8 mouse cellular contexts compared by ENCODE assay signal in the genomic region with DNA sequence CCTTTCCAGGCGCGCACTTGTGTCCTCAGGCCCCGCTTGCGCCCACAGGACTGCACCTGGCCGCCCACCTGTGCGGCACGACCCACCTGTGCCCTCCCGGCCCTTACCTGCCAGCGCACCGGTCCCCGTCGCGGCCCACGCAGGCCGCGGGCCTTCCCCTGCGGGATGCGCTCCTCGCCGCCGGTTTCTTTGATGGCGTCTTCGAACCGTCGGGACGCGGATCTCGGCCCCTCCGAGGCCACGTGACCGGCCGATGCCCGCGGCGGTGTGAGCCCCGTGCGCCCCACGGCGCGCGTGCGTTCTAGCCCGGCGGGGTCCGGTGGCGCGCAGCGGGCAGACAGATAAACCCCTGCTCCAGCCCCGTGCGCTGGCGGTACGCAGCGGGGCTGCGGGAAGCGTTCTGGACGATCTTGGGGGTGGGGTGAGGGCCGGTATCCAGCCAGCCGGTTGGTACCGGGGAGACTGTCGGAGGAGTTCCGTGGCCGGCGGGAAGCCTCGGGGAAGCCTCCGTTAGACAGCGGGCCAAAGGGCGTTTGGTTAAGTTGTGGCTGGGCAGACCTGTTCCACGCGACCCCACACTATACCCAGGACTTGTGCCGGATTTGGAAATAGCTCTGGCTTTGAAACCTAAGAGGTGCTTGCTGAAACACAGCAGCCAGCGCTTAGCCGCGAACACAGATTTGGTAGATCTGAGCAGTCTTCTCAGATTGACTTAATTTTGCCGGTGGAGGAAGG. TPM values are rescaled to one million over a fixed set of nuclear protein-coding genes. Genes with fewer than 3 reads are reported as not detected.
DNase-seq lines count a peak whose midpoint lies in the region; ATAC-seq and TF ChIP-seq lines count a peak whose summit lies in the region.

A gene (minus strand): TSS at position 647 of the 735 bp plus-strand sequence.

- peak within 1 kb of the TSS; percentile 79 for H3K27ac ChIP-seq in ES-E14 (ENCODE audit: insufficient read depth, low read depth, low read length, poor library complexity, severe bottlenecking)
- peak within 1 kb of the TSS; percentile 53; the same call in 1 of the 2 replicates for H3K27ac ChIP-seq in embryonic fibroblast, embryonic 13.5 days (ENCODE audit: insufficient read depth, low read length)
- peak within 1 kb of the TSS; percentile 95 for H3K27ac ChIP-seq in heart, embryonic 16.5 days (ENCODE audit: low read length)

- H3K27me3 ChIP-seq in heart, embryonic 16.5 days (ENCODE audit: control insufficient read depth, insufficient read depth, low read length) = no peaks in the 10 kb centered on the region

- TF ChIP-seq CTCF in embryonic fibroblast, embryonic 13.5 days (IDR thresholded peaks at IDR 0.05; ENCODE audit: borderline replicate concordance, insufficient read depth, low read length) = no peak
- no peak for TF ChIP-seq CTCF in lung, adult 2 months (IDR thresholded peaks at IDR 0.05; ENCODE audit: insufficient read depth, low read length)

- no peaks in the 10 kb centered on the region for H3K36me3 ChIP-seq in ES-E14 (ENCODE audit: control insufficient read depth, insufficient read depth, low read length, poor library complexity, severe bottlenecking)
- H3K36me3 ChIP-seq in heart, embryonic 16.5 days (ENCODE audit: control insufficient read depth, insufficient read depth) = no peaks in the 10 kb centered on the region

- peaks cover 0 to 3% of the 10 kb centered on the region in 2 experiments; a peak in 1 of 4 replicates for H3K4me1 ChIP-seq in ES-E14 (ENCODE audit: control insufficient read depth in 2 of 2, insufficient read depth in 2 of 2, low read length in 2 of 2, poor library complexity in 1 of 2)
- peaks cover 6% of the 10 kb centered on the region for H3K4me1 ChIP-seq in embryonic fibroblast, embryonic 13.5 days (ENCODE audit: control insufficient read depth, insufficient read depth, low read length)
- peaks cover 33% of the 10 kb centered on the region for H3K4me1 ChIP-seq in heart, embryonic 16.5 days (ENCODE audit: control insufficient read depth, insufficient read depth, low read length)
- peaks cover 9% of the 10 kb centered on the region; the same call in 1 of the 2 replicates for H3K4me1 ChIP-seq in lung, adult 2 months (ENCODE audit: control insufficient read depth, insufficient read depth, low read length)

- ATAC-seq in heart, embryonic 16.5 days (replicated peaks; ENCODE audit: extremely low read depth, insufficient read depth, low FRiP score) = peak; percentile 23

- H3K9me3 ChIP-seq in ES-E14 (ENCODE audit: control insufficient read depth, insufficient read depth, low read depth, low read length) = no peaks in the 10 kb centered on the region
- H3K9me3 ChIP-seq in heart, embryonic 16.5 days (replicated peaks; ENCODE audit: control insufficient read depth, low read length) = no peaks in the 10 kb centered on the region

- H3K9ac ChIP-seq in ES-E14 (ENCODE audit: insufficient read depth, low read depth, low read length, poor library complexity, severe bottlenecking) = peak within 1 kb of the TSS; percentile 87
- H3K9ac ChIP-seq in heart, embryonic 16.5 days (ENCODE audit: low read length) = peak within 1 kb of the TSS; percentile 93

- in situ Hi-C loops in ES-E14 (cut with MboI; ENCODE audit: low sequenced_read_pairs in 2 of 2, unreplicated experiment in 2 of 2) = no loop called here

- peak within 1 kb of the TSS; percentile 99 for H3K4me2 ChIP-seq in heart, embryonic 16.5 days (ENCODE audit: low read depth, low read length)

- peak within 1 kb of the TSS; percentile 91 to 96 for H3K4me3 ChIP-seq in ES-E14 (ENCODE audit: insufficient read depth in 1 of 2, low read depth in 1 of 2, low read length in 2 of 2, poor library complexity in 1 of 2, severe bottlenecking in 1 of 2)
- peak within 1 kb of the TSS; percentile 69 for H3K4me3 ChIP-seq in embryonic fibroblast, embryonic 13.5 days (ENCODE audit: insufficient read depth, low read length)
- peak within 1 kb of the TSS; percentile 95 for H3K4me3 ChIP-seq in heart, embryonic 16.5 days (ENCODE audit: low read length)
- peak within 1 kb of the TSS; percentile 73 for H3K4me3 ChIP-seq in lung, adult 2 months (replicated peaks; ENCODE audit: extremely low read depth, low read depth, low read length)

- no peak for DNase-seq in ES-E14 (ENCODE audit: low read depth, low spot score)
- DNase-seq in adrenal gland, postnatal 36 days = peak; percentile 59 to 74
- peak; percentile 63 for DNase-seq in kidney, postnatal 10 days
- peak; percentile 59 for DNase-seq in lung, adult 2 months
- DNase-seq in retina, postnatal 1 day = peak; percentile 73
- no peak for DNase-seq in natural killer cell, adult 2 months (ENCODE audit: low spot score in 2 of 2)

- TF ChIP-seq POLR2A in embryonic fibroblast, embryonic 13.5 days (IDR thresholded peaks at IDR 0.05; ENCODE audit: low read depth, low read length) = no peak
- TF ChIP-seq POLR2A in lung, adult 2 months (IDR thresholded peaks at IDR 0.05; ENCODE audit: borderline replicate concordance, extremely low read depth, low read depth, low read length) = no peak

- WGBS in heart, embryonic 16.5 days = under 1% methylated on average over 71 of the region's 74 CpGs
- under 1% methylated on average over 74 of the region's 74 CpGs for WGBS in lung, adult 2 months

TF ChIP-seq in ES-E14, 5 proteins besides CTCF, POLR2A, EP300 and RAD21:
- TF ChIP-seq MAFK (IDR thresholded peaks at IDR 0.05; ENCODE audit: insufficient read depth, low read depth, low read length) = no peak
- TF ChIP-seq CHD2 (IDR thresholded peaks at IDR 0.05; ENCODE audit: low read depth, low read length) = no peak
- no peak for TF ChIP-seq ZNF384 (IDR thresholded peaks at IDR 0.05; ENCODE audit: low read depth, low read length)
- TF ChIP-seq ZC3H11A (IDR thresholded peaks at IDR 0.05; ENCODE audit: borderline replicate concordance, low read depth, low read length) = no peak
- TF ChIP-seq HCFC1 (IDR thresholded peaks at IDR 0.05; ENCODE audit: borderline replicate concordance, insufficient read depth, low read length) = no peak

RNA-seq across cellular contexts. Expression of the gene that starts here (rescaled TPM):
- total RNA-seq in ES-E14 (2012; rRNA removed) = 3.3 and 5.8 TPM in 2 replicates
- 1 to 10 TPM; 3.0 to 5.5 TPM for total RNA-seq in adrenal gland, postnatal 36 days (2021)
- polyA plus RNA-seq in embryonic fibroblast, embryonic 13.5 days (2011; ENCODE audit: insufficient read length, low read depth, missing spikeins) = 1.7 and 2.0 TPM in 2 replicates
- 2.9 and 3.3 TPM in 2 replicates for polyA plus RNA-seq in heart, embryonic 16.5 days (2015; fragmentation: Nextera tagmentation; extraction: Ambion mirVana)
- polyA plus RNA-seq in lung, adult 2 months (2012; rRNA removed) = 6.2 and 8.1 TPM in 2 replicates

Comparison
In these comparisons a context has a peak if more than half of its experiments do, and no peak if none do; other contexts are left out.
1. DNase-seq: peak in adrenal gland, postnatal 36 days (2 of 2), kidney, postnatal 10 days (single experiment), lung, adult 2 months (single experiment) and retina, postnatal 1 day (single experiment); none in ES-E14 (single experiment) and natural killer cell, adult 2 months (0 of 2).
2. Peak in every context shown above with its lines, with median percentiles within 50 percentile points of each other: H3K27ac ChIP-seq and H3K4me3 ChIP-seq.